Mouse (Mus musculus) cerebellum, adult 9-10 months (tissue): Measurements from ENCODE around the gene Mrps18c.

Source experiments
- DNase-seq: peaks from one replicate; pipeline ENCODE4 v3.0.0; 2022

Gene Mrps18c

DNA sequence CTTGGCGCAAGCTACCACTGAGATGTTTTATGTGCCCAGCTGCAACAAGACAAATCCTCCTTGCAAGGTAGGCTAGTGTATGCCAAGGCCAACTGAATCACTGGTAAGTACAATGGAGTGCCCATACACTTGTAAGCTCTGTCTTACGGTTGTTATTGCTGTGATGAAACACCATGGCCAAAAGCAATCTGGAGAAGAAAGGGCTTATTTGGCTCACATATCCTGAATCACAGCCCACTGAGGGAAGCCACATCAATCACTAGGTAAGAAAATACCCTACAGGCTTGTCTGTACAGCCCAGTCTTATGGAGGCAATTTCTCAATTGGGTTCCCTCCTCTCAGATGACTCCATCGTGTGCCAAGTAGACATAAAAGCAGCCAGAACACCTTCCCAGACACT is 30.3 kb downstream of the Mrps18c start:
- DNase-seq, result no peak

- DNase-seq, result no peak
Observed at GRCm38 (mm10) chr5:100832680-100833079, 34.3 kb downstream of the Mrps18c start.

- no peak for DNase-seq
Observed at GRCm38 (mm10) chr5:100833841-100834240, 35.4 kb downstream of the Mrps18c start.

- DNase-seq, result no peak
Observed at GRCm38 (mm10) chr5:100835862-100836538, 37.6 kb downstream of the Mrps18c start.

- DNase-seq, result no peak
Observed at GRCm38 (mm10) chr5:100837907-100838306, 39.5 kb downstream of the Mrps18c start.

GRCm38 (mm10) chr5:100844485-100844884 is 46.1 kb downstream of the Mrps18c start:
- DNase-seq, result no peak

DNA sequence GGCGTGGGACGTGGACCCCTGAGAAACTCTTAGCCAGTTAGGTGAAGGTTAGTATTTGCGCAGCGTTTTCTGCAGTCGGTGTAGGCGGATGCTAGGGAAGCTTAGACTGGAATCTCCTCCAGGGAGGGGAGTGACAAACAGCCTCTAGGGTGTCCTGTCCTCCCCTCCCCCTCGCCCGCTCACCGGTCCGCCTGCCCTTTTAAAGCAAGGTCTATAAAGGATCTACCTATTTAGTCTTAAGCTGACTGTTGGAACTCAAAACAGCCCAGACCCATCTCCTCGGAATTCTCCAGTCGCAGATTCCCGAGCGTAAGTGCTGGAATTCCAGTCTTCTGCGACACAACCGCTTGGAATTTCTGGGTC is 47.0 kb downstream of the Mrps18c start, which contains the start of gene Gpat3:
Gene Gpat3, plus strand, starts transcription at position 229 of the 363 bp plus-strand sequence.
- peak; percentile 56 for DNase-seq

GRCm38 (mm10) chr5:100845848-100846598 is 47.6 kb downstream of the Mrps18c start:
- peak; percentile 60 for DNase-seq

- DNase-seq, result no peak
Observed at GRCm38 (mm10) chr5:100846599-100846920, 48.1 kb downstream of the Mrps18c start.

- DNase-seq, result no peak
Observed at GRCm38 (mm10) chr5:100847143-100847542, 48.7 kb downstream of the Mrps18c start.

DNA sequence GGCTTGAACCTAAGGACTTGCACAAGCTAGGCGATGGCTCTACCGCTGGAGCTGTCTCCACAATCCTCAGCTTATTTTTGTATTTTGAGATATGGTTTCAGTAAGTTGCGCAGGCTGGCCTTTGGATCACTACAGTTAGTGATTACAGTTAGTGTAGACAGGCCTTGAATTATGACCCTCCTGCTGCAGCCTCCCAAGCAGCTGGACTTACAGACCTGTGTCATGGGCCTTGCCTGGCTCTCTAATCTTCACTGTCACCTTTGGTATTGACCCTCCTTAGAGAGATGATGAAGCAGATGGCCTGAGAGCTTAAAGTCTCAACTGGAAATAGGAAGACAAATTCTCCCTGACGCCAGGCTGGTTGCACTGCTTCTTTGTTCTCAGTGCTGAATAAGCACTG is 55.5 kb downstream of the Mrps18c start:
- no peak for DNase-seq
